Mouse (Mus musculus) heart, embryonic 15.5 days (tissue): ENCODE measurements around the gene Fbxw19. TPM values are rescaled to one million over a fixed set of nuclear protein-coding genes. Genes with fewer than 3 reads are reported as not detected.
"Not testable (repeated sequence)": the region's sequence is repeated elsewhere in the genome, so short reads cannot be mapped to it uniquely, and the experiment has no call there.

Source experiments
- ATAC-seq: fragments of 200-750 bp; cut with Nextera tagmentation; replicated peaks from 2 replicates; pipeline ENCODE4 v1.8.0; 2017; ENCODE audit warnings: low read depth, moderate TSS enrichment; ENCODE audit not compliant: insufficient number of reproducible peaks, insufficient read depth, low FRiP score
- H3K27ac ChIP-seq: fragments of 300-500 bp; sonication (generic); 2 replicates; pipeline ENCODE4 v1.5.1; 2015; ENCODE audit warnings: mild to moderate bottlenecking, inconsistent platforms
- H3K27me3 ChIP-seq: fragments of 300-500 bp; sonication (generic); 2 replicates; pipeline ENCODE4 v1.6.1; 2015; ENCODE audit warnings: inconsistent platforms
- H3K36me3 ChIP-seq: fragments of 300-500 bp; sonication (generic); 2 replicates; pipeline ENCODE4 v1.6.1; 2015; ENCODE audit warnings: mild to moderate bottlenecking, inconsistent platforms
- H3K4me1 ChIP-seq: fragments of 300-500 bp; sonication (generic); replicated peaks from 2 replicates; pipeline ENCODE4 v1.6.1; 2015; ENCODE audit warnings: inconsistent platforms
- H3K4me2 ChIP-seq: fragments of 300-500 bp; sonication (generic); 2 replicates; pipeline ENCODE4 v1.6.1; 2015; ENCODE audit warnings: inconsistent platforms, mild to moderate bottlenecking, moderate library complexity
- H3K4me3 ChIP-seq: fragments of 300-500 bp; sonication (generic); 2 replicates; pipeline ENCODE4 v1.5.1; 2015; ENCODE audit warnings: mild to moderate bottlenecking, inconsistent platforms
- H3K9ac ChIP-seq: fragments of 300-500 bp; sonication (generic); 2 replicates; pipeline ENCODE4 v1.6.1; 2015; ENCODE audit warnings: mild to moderate bottlenecking, inconsistent platforms
- H3K9me3 ChIP-seq: fragments of 300-500 bp; sonication (generic); replicated peaks from 2 replicates; pipeline ENCODE4 v1.6.1; 2016; ENCODE audit warnings: inconsistent platforms
- WGBS: fragments of 180-500 bp; shearing (Covaris S2); methylation state at CpG from one replicate; pipeline ENCODE4 v1.1.7; 2015; ENCODE audit warnings: mixed read lengths; 5-methylcytosine and 5-hydroxymethylcytosine counted together
- polyA plus RNA-seq: library from polyadenylated mRNA; unstranded; fragments of >200 nt; fragmentation: Nextera tagmentation; extraction: Ambion mirVana; gene quantifications from 2 replicates; pipeline ENCODE4 v1.2.1, GENCODE M21; 2015

Gene Fbxw19
- not detected in 2 replicates for polyA plus RNA-seq

DNA sequence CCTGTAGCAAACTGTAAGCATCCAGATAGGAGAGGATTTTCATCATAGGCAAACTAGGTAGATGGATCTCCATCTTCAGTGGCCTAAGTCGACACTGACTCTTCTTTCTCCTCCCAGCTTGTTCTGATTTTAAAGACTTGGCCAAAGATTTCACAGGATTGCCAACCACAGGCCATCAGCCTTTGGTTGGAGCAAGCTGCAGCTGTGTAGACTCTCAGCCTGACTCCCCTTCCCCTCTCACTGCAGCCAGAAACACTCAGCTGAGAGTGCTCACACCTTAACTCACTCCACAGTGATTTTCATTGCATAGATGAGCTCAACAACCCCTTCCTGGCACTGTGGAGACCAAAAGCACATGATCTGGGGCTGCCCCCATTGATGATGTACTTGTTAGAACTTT lies at the start of gene Fbxw19:
Fbxw19 (minus strand) TSS at position 101 of the 400 bp plus-strand sequence.
- not testable (repeated sequence) for H3K27me3 ChIP-seq, ATAC-seq, H3K4me2 ChIP-seq, H3K4me3 ChIP-seq, H3K9me3 ChIP-seq, H3K36me3 ChIP-seq, H3K4me1 ChIP-seq, H3K27ac ChIP-seq, H3K9ac ChIP-seq
- 56% methylated on average over 1 of the region's 1 CpGs for WGBS

DNA sequence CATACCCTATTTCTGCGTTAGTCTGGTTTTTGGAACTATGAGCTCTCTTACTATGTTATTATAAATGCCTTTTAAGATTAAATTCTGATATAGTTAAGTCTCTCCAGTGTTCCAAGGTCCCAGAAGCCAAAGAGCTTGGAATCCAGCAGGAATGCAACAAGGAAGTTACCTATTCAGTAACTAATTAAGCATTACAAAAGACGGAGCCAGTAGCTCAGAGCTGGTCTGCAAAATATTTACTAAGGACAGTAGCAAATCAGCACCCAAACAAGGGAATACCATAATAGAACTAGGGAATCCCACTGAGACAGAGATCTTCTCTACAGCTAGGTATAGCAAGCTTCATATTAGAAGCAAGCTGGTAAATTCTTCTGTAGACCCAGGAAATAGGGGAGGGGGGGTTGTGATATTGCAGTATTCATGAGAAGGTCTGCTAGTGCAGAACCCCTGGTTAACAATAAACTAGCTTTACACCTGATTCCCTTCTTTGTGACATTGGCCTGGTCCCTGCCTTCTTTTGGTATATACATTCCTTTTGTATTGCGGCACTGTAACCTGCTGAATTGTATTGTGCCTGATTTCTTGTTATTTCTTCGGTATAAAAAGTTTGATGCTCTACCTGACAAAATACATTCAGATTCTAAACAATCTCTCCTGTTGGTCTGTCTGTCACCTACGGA lies 27.9 kb upstream of the Fbxw19 start:
- Histone ChIP-seq H3K4me1 (no peaks in the 10 kb centered on the region), H3K9me3 (no peaks in the 10 kb centered on the region), H3K9ac (no peak overlapping the region), H3K36me3 (no peaks in the 10 kb centered on the region), H3K27me3 (no peaks in the 10 kb centered on the region), H3K4me2 (no peak overlapping the region), H3K4me3 (no peak overlapping the region), H3K27ac (no peak overlapping the region)
- no peak for ATAC-seq
- WGBS, result 73% methylated on average over 5 of the region's 5 CpGs

DNA sequence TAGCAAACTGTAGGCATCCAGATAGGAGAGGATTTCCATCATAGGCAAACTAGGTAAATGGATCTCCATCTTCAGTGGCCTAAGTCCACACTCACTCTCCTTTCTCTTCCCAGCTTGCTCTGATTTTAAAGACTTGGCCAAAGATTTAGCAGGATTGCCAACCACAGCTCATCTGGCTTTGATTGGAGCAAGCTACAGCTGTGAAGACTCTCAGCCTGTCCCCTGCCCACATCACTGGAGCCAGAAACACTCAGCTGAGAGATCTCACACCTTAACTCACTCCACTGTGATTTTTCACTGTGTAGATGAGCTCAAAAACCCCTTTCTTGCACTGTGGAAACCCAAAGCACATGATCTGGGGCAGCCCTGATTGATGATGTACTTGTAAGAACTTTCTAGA lies 46.6 kb downstream of the Fbxw19 start, which contains the start of gene Fbxw16:
Fbxw16 (minus strand) TSS at position 101 of the 400 bp plus-strand sequence.
- no peaks in the 10 kb centered on the region for H3K9me3 ChIP-seq
- H3K4me1 ChIP-seq, result no peaks in the 10 kb centered on the region
- H3K9ac ChIP-seq, result no peak within 1 kb of the TSS
- no peaks in the 10 kb centered on the region for H3K36me3 ChIP-seq
- H3K4me2 ChIP-seq, result no peak within 1 kb of the TSS
- H3K27ac ChIP-seq, result no peak within 1 kb of the TSS
- no peak for ATAC-seq
- no peaks in the 10 kb centered on the region for H3K27me3 ChIP-seq
- no peak within 1 kb of the TSS for H3K4me3 ChIP-seq

DNA sequence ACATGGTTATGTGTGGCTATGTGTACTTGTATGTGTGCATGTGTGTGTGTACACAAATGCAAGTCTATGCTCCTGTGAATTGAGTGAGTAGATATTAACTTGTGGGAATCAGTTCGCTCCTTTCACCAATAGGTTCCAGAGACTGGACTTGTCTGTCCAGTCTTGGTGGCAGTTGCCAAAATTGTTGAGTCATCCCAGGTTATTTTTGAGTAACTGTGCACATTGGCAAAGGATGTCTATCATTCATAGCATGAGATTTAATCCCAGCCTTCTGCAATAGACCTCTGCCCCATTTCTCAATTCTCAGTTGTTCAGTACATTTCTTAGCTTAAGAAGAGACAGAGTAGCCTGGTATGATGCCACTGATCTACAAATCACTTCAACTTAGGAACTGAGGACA lies 62.7 kb downstream of the Fbxw19 start:
- Histone ChIP-seq H3K27me3 (no peaks in the 10 kb centered on the region), H3K4me3 (no peak overlapping the region), H3K4me1 (no peaks in the 10 kb centered on the region), H3K27ac (no peak overlapping the region), H3K36me3 (no peaks in the 10 kb centered on the region), H3K9ac (no peak overlapping the region), H3K9me3 (no peaks in the 10 kb centered on the region), H3K4me2 (no peak overlapping the region)
- ATAC-seq, result no peak
- WGBS, result 83% methylated on average over 1 of the region's 1 CpGs

Other genes starting within 250 kb of the Fbxw19 start
- gene Fbxw14, start 208.2 kb downstream of the Fbxw19 start, polyA plus RNA-seq, result not detected in 2 replicates
- gene Fbxw28, start 156.2 kb downstream of the Fbxw19 start, polyA plus RNA-seq, result not detected in 2 replicates
- gene Fbxw22, start 91.6 kb downstream of the Fbxw19 start, polyA plus RNA-seq, result not detected in 2 replicates
- not detected in 2 replicates for gene Fbxw16, start 46.7 kb downstream of the Fbxw19 start, polyA plus RNA-seq
- gene Fbxw15, start 72.4 kb upstream of the Fbxw19 start, polyA plus RNA-seq, result not detected in 2 replicates
- not detected in 2 replicates for gene Fbxw24, start 130.2 kb upstream of the Fbxw19 start, polyA plus RNA-seq
- not detected in 2 replicates for gene Fbxw25, start 168.8 kb upstream of the Fbxw19 start, polyA plus RNA-seq
- gene Fbxw18, start 206.8 kb upstream of the Fbxw19 start, polyA plus RNA-seq, result not detected in 2 replicates